In genomic region chr12:84114153-84114994, GRCm38 (mm10) we compare ENCODE assay signal across 8 mouse cellular contexts. TPM values are rescaled to one million over a fixed set of nuclear protein-coding genes. Genes with fewer than 3 reads are reported as not detected.
A peak's percentile ranks its signal among the peaks of the same experiment; 100 is the strongest.
DNase-seq lines count a peak whose midpoint lies in the region; ATAC-seq lines count a peak whose summit lies in the region.

Gene Dnal1, plus strand, starts transcription at chr12:84114366.

- H3K9me3 ChIP-seq in heart, embryonic 14.5 days (ENCODE audit: control insufficient read depth, low read length), result no peaks in the 10 kb centered on the region
- no peaks in the 10 kb centered on the region for H3K9me3 ChIP-seq in liver, embryonic 11.5 days (ENCODE audit: control insufficient read depth, low read length)

- H3K4me1 ChIP-seq in brown adipose tissue, adult 24 weeks (ENCODE audit: control insufficient read depth, insufficient read depth, insufficient read length, low read length), result peaks cover 4% of the 10 kb centered on the region; the same call in 1 of the 2 replicates
- peaks cover 0 to 7% of the 10 kb centered on the region in 2 experiments; a peak in 2 of 4 replicates for H3K4me1 ChIP-seq in heart, embryonic 14.5 days (ENCODE audit: control insufficient read depth in 2 of 2, insufficient read depth in 2 of 2, low read length in 2 of 2)
- no peaks in the 10 kb centered on the region for H3K4me1 ChIP-seq in liver, embryonic 11.5 days (replicated peaks; ENCODE audit: control insufficient read depth, insufficient read depth, low read length)

- H3K36me3 ChIP-seq in heart, embryonic 14.5 days (ENCODE audit: control insufficient read depth, insufficient read depth, low read length), result no peaks in the 10 kb centered on the region
- H3K36me3 ChIP-seq in liver, embryonic 11.5 days (ENCODE audit: control insufficient read depth, insufficient read depth, low read length), result no peaks in the 10 kb centered on the region
- no peaks in the 10 kb centered on the region for H3K36me3 ChIP-seq in splenic B cell, adult 2 months (ENCODE audit: control insufficient read depth, insufficient read depth, low read length, poor library complexity, severe bottlenecking)

- H3K27me3 ChIP-seq in heart, embryonic 14.5 days (ENCODE audit: control insufficient read depth, insufficient read depth, low read length), result no peaks in the 10 kb centered on the region
- H3K27me3 ChIP-seq in liver, embryonic 11.5 days (replicated peaks; ENCODE audit: control insufficient read depth, insufficient read depth, low read length), result no peaks in the 10 kb centered on the region
- H3K27me3 ChIP-seq in splenic B cell, adult 2 months (ENCODE audit: control insufficient read depth, insufficient read depth, low read length, poor library complexity, severe bottlenecking), result no peaks in the 10 kb centered on the region

- peak; percentile 64 for DNase-seq in fibroblast of lung, adult 2 months (ENCODE audit: low read depth)
- peak; percentile 95 for DNase-seq in kidney, postnatal 10 days
- peak; percentile 91 for DNase-seq in liver, embryonic 11.5 days (ENCODE audit: low spot score)
- DNase-seq in naive thymus-derived CD4-positive, alpha-beta T cell, adult 2 months (ENCODE audit: low read depth), result peak; percentile 88
- peak; percentile 82 for DNase-seq in splenic B cell, adult 2 months (ENCODE audit: low read depth, low spot score)

- peak within 1 kb of the TSS; percentile 68 for H3K4me2 ChIP-seq in heart, embryonic 14.5 days (ENCODE audit: low read length)
- H3K4me2 ChIP-seq in liver, embryonic 11.5 days, result peak within 1 kb of the TSS; percentile 65

- 2% methylated on average over 33 of the region's 35 CpGs for WGBS in heart, embryonic 14.5 days
- WGBS in liver, embryonic 11.5 days, result 3% methylated on average over 30 of the region's 35 CpGs

- peak within 1 kb of the TSS; percentile 68 for H3K4me3 ChIP-seq in brown adipose tissue, adult 24 weeks (ENCODE audit: insufficient read depth, low read depth, low read length)
- peak within 1 kb of the TSS; percentile 70 to 86 for H3K4me3 ChIP-seq in heart, embryonic 14.5 days (ENCODE audit: control insufficient read depth in 1 of 2, insufficient read depth in 1 of 2, low read depth in 1 of 2, low read length in 2 of 2)
- peak within 1 kb of the TSS; percentile 70 for H3K4me3 ChIP-seq in liver, embryonic 11.5 days (ENCODE audit: low read depth, low read length)

- peak; percentile 98 for ATAC-seq in CD4-positive, CD25-positive, alpha-beta regulatory T cell, adult 4 months
- ATAC-seq in heart, embryonic 14.5 days (ENCODE audit: insufficient number of reproducible peaks, insufficient read depth, low FRiP score, low read depth), result peak; percentile 85
- peak; percentile 89 for ATAC-seq in liver, embryonic 11.5 days (replicated peaks; ENCODE audit: low FRiP score)

- peak within 1 kb of the TSS; percentile 68 for H3K9ac ChIP-seq in heart, embryonic 14.5 days (ENCODE audit: low read length)
- peak within 1 kb of the TSS; percentile 15; the same call in 1 of the 2 replicates for H3K9ac ChIP-seq in liver, embryonic 11.5 days (ENCODE audit: low read depth, low read length)

- H3K27ac ChIP-seq in brown adipose tissue, adult 24 weeks (replicated peaks; ENCODE audit: low read depth, low read length), result no peak within 1 kb of the TSS
- no peak within 1 kb of the TSS; a peak in 1 of 4 replicates for H3K27ac ChIP-seq in heart, embryonic 14.5 days (replicated peaks in 1 of 2; ENCODE audit: control insufficient read depth in 1 of 2, insufficient read depth in 1 of 2, low read depth in 2 of 2, low read length in 2 of 2)
- H3K27ac ChIP-seq in liver, embryonic 11.5 days (ENCODE audit: low read depth, low read length), result no peak within 1 kb of the TSS

RNA-seq across cellular contexts. Expression of gene Dnal1, which starts in this region (rescaled TPM):
- polyA plus RNA-seq in CD4-positive, CD25-positive, alpha-beta regulatory T cell, adult 4 months (2017; shearing (Covaris generic)), result under 1 TPM; 0.10 to 0.12 TPM
- polyA plus RNA-seq in brown adipose tissue, adult 24 weeks (2012; ENCODE audit: insufficient read depth, insufficient read length, missing spikeins), result 2.5 and 3.5 TPM in 2 replicates
- polyA plus RNA-seq in heart, embryonic 14.5 days (2014; fragmentation: Nextera tagmentation; extraction: Ambion mirVana), result 2.4 and 3.4 TPM in 2 replicates
- polyA plus RNA-seq in liver, embryonic 11.5 days (2014; fragmentation: Nextera tagmentation; extraction: Ambion mirVana), result 2.0 and 2.3 TPM in 2 replicates

Comparison
In these comparisons a context has a peak if more than half of its experiments do, and no peak if none do; other contexts are left out.
1. Peak in ATAC-seq in CD4-positive, CD25-positive, alpha-beta regulatory T cell, adult 4 months; RNA of the gene not detected or under 1 TPM.